Mouse (Mus musculus) myocyte (in vitro differentiated cells): ENCODE results near the gene Myo1d.

Source experiments
- E2F4 ChIP-seq: IDR thresholded peaks from one replicate; pipeline ENCODE4 v1.6.1; 2011; ENCODE audit warnings: mild to moderate bottlenecking, control low read depth, moderate library complexity; ENCODE audit not compliant: insufficient read depth
- MAX ChIP-seq: IDR thresholded peaks from one replicate; pipeline ENCODE4 v1.6.1; 2011; ENCODE audit warnings: low read depth, mild to moderate bottlenecking, control low read depth
- MYOD1 ChIP-seq, 3 experiments: IDR thresholded peaks; one replicate each; pipeline ENCODE4 v1.6.1; 2011; ENCODE audit warnings: control low read depth in 2 of 3, low read depth in 2 of 3, mild to moderate bottlenecking in 2 of 3, moderate library complexity in 1 of 3; ENCODE audit not compliant: insufficient read length in 2 of 3, control insufficient read depth in 1 of 3
- MYOG ChIP-seq, 3 experiments: IDR thresholded peaks; one replicate each; pipeline ENCODE4 v1.6.1; 2011; ENCODE audit warnings: control low read depth in 2 of 3, low read depth in 2 of 3, mild to moderate bottlenecking in 2 of 3; ENCODE audit not compliant: insufficient read length in 2 of 3, control insufficient read depth in 1 of 3, insufficient read depth in 1 of 3
- POLR2A ChIP-seq: IDR thresholded peaks from one replicate; pipeline ENCODE4 v1.6.1; 2011; ENCODE audit warnings: low read depth, mild to moderate bottlenecking, control low read depth, moderate library complexity; ENCODE audit not compliant: insufficient read length
- POLR2AphosphoS2 ChIP-seq: IDR thresholded peaks from one replicate; pipeline ENCODE4 v1.6.1; 2011; ENCODE audit warnings: low read depth, control low read depth; ENCODE audit not compliant: insufficient read length
- REST ChIP-seq: IDR thresholded peaks from one replicate; pipeline ENCODE4 v1.6.1; 2011; ENCODE audit warnings: mild to moderate bottlenecking, control low read depth, moderate library complexity; ENCODE audit not compliant: insufficient read depth, insufficient read length
- TCF12 ChIP-seq: IDR thresholded peaks from one replicate; pipeline ENCODE4 v1.6.1; 2011; ENCODE audit warnings: mild to moderate bottlenecking, control low read depth; ENCODE audit not compliant: poor library complexity, insufficient read depth, severe bottlenecking
- USF1 ChIP-seq: IDR thresholded peaks from one replicate; pipeline ENCODE4 v1.6.1; 2011; ENCODE audit warnings: low read depth, mild to moderate bottlenecking, control low read depth, moderate library complexity

- TF ChIP-seq POLR2A (no peak), E2F4 (no peak), POLR2AphosphoS2 (no peak), MYOG (IDR thresholded peaks at IDR 0.05; ENCODE audit: control insufficient read depth in 1 of 3, insufficient read depth in 1 of 3, insufficient read length in 2 of 3, low read depth in 2 of 3) (no peak), MAX (no peak), USF1 (no peak), MYOD1 (IDR thresholded peaks at IDR 0.05; ENCODE audit: control insufficient read depth in 1 of 3, insufficient read length in 2 of 3, low read depth in 2 of 3) (no peak), REST (no peak), TCF12 (no peak)
Measured at GRCm38 (mm10) chr11:80601040-80601864, 178.6 kb downstream of the Myo1d start.
